Mouse (Mus musculus): ENCODE results near the gene Zkscan8.

- no peak for TF ChIP-seq CHD2 (IDR thresholded peaks at IDR 0.05; ENCODE audit: low read depth, low read length)
- no peak for TF ChIP-seq ZC3H11A (IDR thresholded peaks at IDR 0.05; ENCODE audit: borderline replicate concordance, low read depth, low read length)
Measured at GRCm38 (mm10) chr13:21495080-21495479, 35.8 kb downstream of the Zkscan8 start, which contains the start of gene AK157302.

Data from ES-E14 (cell line).